Mouse (Mus musculus) embryonic facial prominence, embryonic 13.5 days (tissue): Measurements from ENCODE around the gene Pld3. TPM values are rescaled to one million over a fixed set of nuclear protein-coding genes. Genes with fewer than 3 reads are reported as not detected.

Experiments used
- ATAC-seq: fragments of 200-750 bp; cut with Nextera tagmentation; 2 replicates; pipeline ENCODE4 v1.8.0; 2017; ENCODE audit warnings: low read depth; ENCODE audit not compliant: insufficient number of reproducible peaks, insufficient read depth, low FRiP score, low TSS enrichment
- H3K27ac ChIP-seq: fragments of 300-500 bp; sonication (generic); 2 replicates; pipeline ENCODE4 v1.5.1; 2015; ENCODE audit warnings: moderate library complexity, mild to moderate bottlenecking, inconsistent platforms
- H3K27me3 ChIP-seq: fragments of 300-500 bp; sonication (generic); 2 replicates; pipeline ENCODE4 v1.6.1; 2015; ENCODE audit warnings: mild to moderate bottlenecking, inconsistent platforms
- H3K36me3 ChIP-seq: fragments of 300-500 bp; sonication (generic); 2 replicates; pipeline ENCODE4 v1.6.1; 2015; ENCODE audit warnings: mild to moderate bottlenecking, inconsistent platforms
- H3K4me1 ChIP-seq: fragments of 300-500 bp; sonication (generic); 2 replicates; pipeline ENCODE4 v1.6.1; 2015; ENCODE audit warnings: inconsistent platforms
- H3K4me2 ChIP-seq: fragments of 300-500 bp; sonication (generic); 2 replicates; pipeline ENCODE4 v1.6.1; 2015; ENCODE audit warnings: moderate library complexity, mild to moderate bottlenecking, inconsistent platforms
- H3K4me3 ChIP-seq: fragments of 300-500 bp; sonication (generic); 2 replicates; pipeline ENCODE4 v1.5.1; 2015; ENCODE audit warnings: mild to moderate bottlenecking, inconsistent platforms
- H3K9ac ChIP-seq: fragments of 300-500 bp; sonication (generic); 2 replicates; pipeline ENCODE4 v1.6.1; 2015; ENCODE audit warnings: mild to moderate bottlenecking, inconsistent platforms
- H3K9me3 ChIP-seq: fragments of 300-500 bp; sonication (generic); 2 replicates; pipeline ENCODE4 v1.6.1; 2016; ENCODE audit warnings: inconsistent platforms
- WGBS: fragments of 180-500 bp; shearing (Covaris S2); methylation state at CpG from one replicate; pipeline ENCODE4 v1.1.7; 2015; ENCODE audit warnings: mixed read lengths; 5-methylcytosine and 5-hydroxymethylcytosine counted together
- polyA plus RNA-seq: library from polyadenylated mRNA; unstranded; fragments of >200 nt; fragmentation: Nextera tagmentation; extraction: Ambion mirVana; gene quantifications from 2 replicates; pipeline ENCODE4 v1.2.1, GENCODE M21; 2015

Pld3 gene
- polyA plus RNA-seq, 1 experiment from 2014 or later = 76.5 TPM

GRCm38 (mm10) chr7:27560291-27560887, 7.4 kb upstream of the Pld3 start:
- 70% methylated on average over 8 of the region's 8 CpGs for WGBS
- H3K9ac ChIP-seq = no peak overlapping the region

GRCm38 (mm10) chr7:27552070-27552469, 948 bp downstream of the Pld3 start:
- H3K27ac ChIP-seq = no peak overlapping the region
- H3K4me3 ChIP-seq = peak overlapping the region; percentile 78
- no peaks in the 10 kb centered on the region for H3K27me3 ChIP-seq
- no peaks in the 10 kb centered on the region for H3K9me3 ChIP-seq
- no peak for ATAC-seq
- H3K9ac ChIP-seq = peak overlapping the region; percentile 84
- H3K4me1 ChIP-seq = peaks cover 10% of the 10 kb centered on the region
- H3K36me3 ChIP-seq = peaks cover 12% of the 10 kb centered on the region
- WGBS = 53% methylated on average over 5 of the region's 5 CpGs
- peak overlapping the region; percentile 74 for H3K4me2 ChIP-seq

More at GRCm38 (mm10) chr7:27560291-27560887, 7.4 kb upstream of the Pld3 start:
- H3K4me1 ChIP-seq = no peaks in the 10 kb centered on the region
- peaks cover 73% of the 10 kb centered on the region for H3K36me3 ChIP-seq
- ATAC-seq = no peak
- H3K4me3 ChIP-seq = no peak overlapping the region
- no peak overlapping the region for H3K27ac ChIP-seq
- no peak overlapping the region for H3K4me2 ChIP-seq
- H3K27me3 ChIP-seq = no peaks in the 10 kb centered on the region
- no peaks in the 10 kb centered on the region for H3K9me3 ChIP-seq

DNA sequence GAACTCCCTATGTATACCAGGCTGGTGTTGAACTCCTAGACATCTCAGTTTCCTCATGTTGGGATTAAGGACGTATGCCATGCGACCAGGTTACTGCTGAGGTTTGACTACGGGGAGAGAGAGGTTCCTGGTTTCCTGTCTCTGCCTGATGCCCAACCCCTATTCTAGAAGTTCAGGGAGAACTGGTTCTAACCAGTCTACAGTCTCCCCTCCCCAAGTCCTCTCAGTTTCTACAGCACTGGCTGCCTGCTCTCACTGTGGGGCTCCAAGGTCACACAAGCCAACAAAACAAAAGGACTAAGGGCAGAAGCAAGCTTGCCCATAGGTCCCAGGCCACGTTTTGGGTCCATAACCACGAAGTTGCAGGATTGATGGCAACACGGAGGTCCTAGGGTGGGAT, 3.4 kb downstream of the Pld3 start:
- H3K27ac ChIP-seq = no peak overlapping the region
- H3K4me1 ChIP-seq = peaks cover 10% of the 10 kb centered on the region
- no peak for ATAC-seq
- no peaks in the 10 kb centered on the region for H3K9me3 ChIP-seq
- WGBS = 67% methylated on average over 6 of the region's 6 CpGs
- no peak overlapping the region for H3K4me2 ChIP-seq
- no peaks in the 10 kb centered on the region for H3K36me3 ChIP-seq
- no peaks in the 10 kb centered on the region for H3K27me3 ChIP-seq
- H3K9ac ChIP-seq = 0 out of 2 replicates have a peak overlapping the region, but pooled peaks have one; percentile 21
- H3K4me3 ChIP-seq = no peak overlapping the region

- no peak overlapping the region for H3K9ac ChIP-seq
- peaks cover 14% of the 10 kb centered on the region; the same call in 1 of the 2 replicates for H3K36me3 ChIP-seq
- ATAC-seq = no peak
- peaks cover 18% of the 10 kb centered on the region for H3K4me1 ChIP-seq
- H3K27ac ChIP-seq = no peak overlapping the region
- H3K4me3 ChIP-seq = no peak overlapping the region
- no peaks in the 10 kb centered on the region for H3K9me3 ChIP-seq
- H3K27me3 ChIP-seq = no peaks in the 10 kb centered on the region
- no peak overlapping the region for H3K4me2 ChIP-seq
- 87% methylated on average over 12 of the region's 12 CpGs for WGBS
Measured at GRCm38 (mm10) chr7:27544675-27545370, 8.2 kb downstream of the Pld3 start.

DNA sequence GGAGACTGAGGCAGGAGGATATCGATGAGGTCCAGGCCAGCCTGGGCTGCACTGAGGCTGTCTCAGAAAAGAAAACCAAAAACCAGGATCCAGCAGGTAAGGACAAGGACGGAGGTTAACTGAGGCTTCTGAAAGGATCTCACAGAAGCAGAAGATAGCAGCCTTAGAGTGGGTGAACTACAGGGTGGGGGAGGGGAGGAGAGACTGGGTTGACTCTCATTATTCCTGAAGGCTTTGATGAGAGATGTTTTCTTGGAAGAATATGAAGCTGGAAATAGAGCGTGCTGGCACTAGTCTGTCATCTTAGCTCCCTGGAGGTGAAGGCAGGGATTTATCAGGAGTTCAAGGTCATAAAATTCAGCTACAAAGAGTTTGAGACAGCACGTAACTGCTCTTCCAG, 9.2 kb downstream of the Pld3 start:
- H3K36me3 ChIP-seq = peaks cover 23% of the 10 kb centered on the region
- H3K4me2 ChIP-seq = no peak overlapping the region
- H3K27me3 ChIP-seq = no peaks in the 10 kb centered on the region
- H3K27ac ChIP-seq = no peak overlapping the region
- H3K9ac ChIP-seq = no peak overlapping the region
- H3K9me3 ChIP-seq = no peaks in the 10 kb centered on the region
- 87% methylated on average over 4 of the region's 4 CpGs for WGBS
- no peak for ATAC-seq
- no peak overlapping the region for H3K4me3 ChIP-seq
- peaks cover 18% of the 10 kb centered on the region for H3K4me1 ChIP-seq

DNA sequence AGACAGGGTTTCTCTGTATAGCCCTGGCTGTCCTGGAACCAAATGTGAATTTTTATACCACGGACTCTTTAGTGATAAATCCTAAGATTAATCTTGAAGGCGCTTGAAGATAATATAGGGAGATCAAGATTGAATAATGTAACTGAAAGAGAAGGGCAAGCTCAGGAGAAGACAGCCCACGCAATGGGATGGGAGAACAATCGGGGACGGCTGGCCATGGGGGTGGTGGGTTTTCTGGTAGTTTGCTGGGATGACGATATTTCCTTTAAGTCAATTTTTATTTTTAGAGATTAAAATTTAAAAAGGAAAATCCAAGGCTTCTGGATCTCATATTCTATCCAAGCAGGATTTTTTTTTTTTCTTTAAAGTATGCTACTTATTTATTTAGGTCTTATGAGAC, 10.0 kb downstream of the Pld3 start:
- no peak for ATAC-seq

DNA sequence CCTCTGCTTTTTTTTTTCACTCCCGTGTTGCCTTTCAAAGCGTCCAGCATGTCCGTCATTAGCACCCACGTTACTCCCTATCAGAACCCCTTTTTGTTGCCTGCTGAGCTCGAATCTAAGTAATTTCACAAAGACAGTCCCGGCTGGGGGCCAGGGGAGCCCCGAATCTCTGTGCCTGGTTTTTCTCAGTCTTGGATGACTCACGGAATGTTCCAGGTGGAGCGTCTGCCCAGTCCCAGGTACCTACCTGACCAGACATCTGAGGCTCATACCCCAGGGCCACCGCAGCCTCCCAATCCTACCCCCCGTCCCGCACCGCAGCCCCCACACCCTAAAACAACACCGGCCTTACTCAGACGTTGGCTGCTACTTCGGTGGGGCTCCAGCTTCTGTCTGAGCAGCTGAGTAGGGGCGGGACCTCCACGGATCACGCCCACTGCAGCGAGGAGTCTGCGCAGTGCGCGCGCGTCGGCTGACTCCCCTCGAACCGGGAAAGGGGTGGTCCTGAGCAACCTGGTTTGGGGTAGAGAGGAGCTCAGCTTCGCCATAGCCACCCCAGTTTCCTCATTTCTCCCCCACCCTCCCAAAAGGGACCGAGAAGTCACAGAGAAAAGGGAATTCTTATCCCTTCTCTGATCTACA, 10.5 kb downstream of the Pld3 start:
- Histone ChIP-seq H3K4me3 (peak overlapping the region; percentile 59), H3K9me3 (no peaks in the 10 kb centered on the region), H3K9ac (peak overlapping the region; percentile 80), H3K4me2 (peak overlapping the region; percentile 88), H3K36me3 (peaks cover 34% of the 10 kb centered on the region), H3K27me3 (no peaks in the 10 kb centered on the region), H3K4me1 (peaks cover 18% of the 10 kb centered on the region), H3K27ac (no peak overlapping the region)
- peak; percentile 83 for ATAC-seq
- 2% methylated on average over 30 of the region's 30 CpGs for WGBS

More for the DNA sequence above, 10.0 kb downstream of the Pld3 start:
- Histone ChIP-seq H3K36me3 (peaks cover 29% of the 10 kb centered on the region), H3K27ac (no peak overlapping the region), H3K9ac (peak overlapping the region; percentile 80), H3K4me3 (peak overlapping the region; percentile 59), H3K4me1 (peaks cover 18% of the 10 kb centered on the region), H3K9me3 (no peaks in the 10 kb centered on the region), H3K4me2 (peak overlapping the region; percentile 88), H3K27me3 (no peaks in the 10 kb centered on the region)
- 58% methylated on average over 6 of the region's 6 CpGs for WGBS

DNA sequence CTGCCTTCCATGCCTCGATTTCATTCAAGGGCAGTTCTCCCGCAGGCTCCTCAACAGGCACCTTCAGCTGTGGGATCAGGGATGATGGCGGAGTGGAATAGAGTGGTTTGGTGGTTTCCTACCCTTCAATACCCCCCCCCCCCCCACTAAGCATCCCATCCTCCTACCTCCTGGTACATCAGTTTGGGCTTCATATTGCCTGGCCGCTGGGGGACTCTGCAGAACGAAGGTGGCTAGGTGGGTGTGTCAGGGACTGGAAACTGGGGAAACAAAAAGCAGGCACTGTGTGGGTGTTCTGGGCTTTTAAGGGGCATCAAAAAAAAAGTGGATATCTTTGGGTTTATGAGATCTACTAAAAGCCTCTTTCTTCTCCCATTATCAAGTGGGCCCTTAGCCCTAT, 11.1 kb downstream of the Pld3 start:
- H3K9ac ChIP-seq = peak overlapping the region; percentile 80
- peak overlapping the region; percentile 59 for H3K4me3 ChIP-seq
- H3K27me3 ChIP-seq = no peaks in the 10 kb centered on the region
- H3K27ac ChIP-seq = no peak overlapping the region
- no peaks in the 10 kb centered on the region for H3K9me3 ChIP-seq
- peaks cover 40% of the 10 kb centered on the region for H3K36me3 ChIP-seq
- 52% methylated on average over 5 of the region's 5 CpGs for WGBS
- H3K4me1 ChIP-seq = peaks cover 18% of the 10 kb centered on the region
- ATAC-seq = no peak
- H3K4me2 ChIP-seq = peak overlapping the region; percentile 88

GRCm38 (mm10) chr7:27541431-27541830, 11.6 kb downstream of the Pld3 start:
- H3K4me2 ChIP-seq = peak overlapping the region; percentile 88
- H3K36me3 ChIP-seq = peaks cover 43% of the 10 kb centered on the region
- H3K9ac ChIP-seq = peak overlapping the region; percentile 80
- WGBS = 83% methylated on average over 16 of the region's 16 CpGs
- H3K9me3 ChIP-seq = no peaks in the 10 kb centered on the region
- peaks cover 18% of the 10 kb centered on the region for H3K4me1 ChIP-seq
- H3K27ac ChIP-seq = no peak overlapping the region
- ATAC-seq = no peak
- H3K4me3 ChIP-seq = no peak overlapping the region
- H3K27me3 ChIP-seq = no peaks in the 10 kb centered on the region

- Histone ChIP-seq H3K4me3 (no peak overlapping the region), H3K27me3 (no peaks in the 10 kb centered on the region), H3K9ac (no peak overlapping the region; the same call in 1 of the 2 replicates), H3K4me2 (no peak overlapping the region), H3K4me1 (peaks cover 18% of the 10 kb centered on the region), H3K9me3 (no peaks in the 10 kb centered on the region), H3K36me3 (peaks cover 48% of the 10 kb centered on the region), H3K27ac (no peak overlapping the region)
- WGBS = 87% methylated on average over 6 of the region's 6 CpGs
- ATAC-seq = no peak
Measured at GRCm38 (mm10) chr7:27540935-27541334, 12.1 kb downstream of the Pld3 start.

DNA sequence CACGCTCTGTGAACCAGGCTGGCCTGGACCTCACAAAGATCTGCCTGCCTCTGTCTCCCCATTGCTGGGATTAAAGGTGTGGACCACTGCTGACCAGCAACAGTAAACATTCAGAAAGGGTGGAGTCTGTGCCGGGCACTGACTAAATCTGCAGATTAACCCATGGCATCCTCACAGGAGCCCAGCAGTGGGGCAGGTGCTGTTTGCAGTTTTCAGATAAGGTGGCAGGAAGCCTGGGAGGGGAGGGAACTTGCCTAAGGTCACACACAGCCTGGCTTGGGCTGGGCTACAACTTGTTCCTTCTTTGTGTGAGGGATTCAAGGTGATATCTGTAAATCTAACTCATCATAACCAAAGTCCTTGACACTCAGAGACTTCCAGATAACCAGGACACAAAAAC, 12.5 kb downstream of the Pld3 start:
- H3K27ac ChIP-seq = no peak overlapping the region
- 70% methylated on average over 2 of the region's 2 CpGs for WGBS
- H3K9me3 ChIP-seq = no peaks in the 10 kb centered on the region
- no peak overlapping the region for H3K9ac ChIP-seq
- no peaks in the 10 kb centered on the region for H3K27me3 ChIP-seq
- no peak for ATAC-seq
- peaks cover 18% of the 10 kb centered on the region for H3K4me1 ChIP-seq
- H3K36me3 ChIP-seq = peaks cover 52% of the 10 kb centered on the region
- H3K4me2 ChIP-seq = no peak overlapping the region
- H3K4me3 ChIP-seq = no peak overlapping the region

- peaks cover 66% of the 10 kb centered on the region for H3K36me3 ChIP-seq
- WGBS = 90% methylated on average over 2 of the region's 2 CpGs
- no peaks in the 10 kb centered on the region for H3K9me3 ChIP-seq
- H3K27ac ChIP-seq = no peak overlapping the region
- peaks cover 18% of the 10 kb centered on the region for H3K4me1 ChIP-seq
- no peak for ATAC-seq
- no peak overlapping the region; the same call in 1 of the 2 replicates for H3K9ac ChIP-seq
- H3K4me3 ChIP-seq = no peak overlapping the region
- H3K4me2 ChIP-seq = no peak overlapping the region
- no peaks in the 10 kb centered on the region for H3K27me3 ChIP-seq
Measured at GRCm38 (mm10) chr7:27538797-27539196, 14.2 kb downstream of the Pld3 start.
